Mouse (Mus musculus) left cerebral cortex, adult 2 months (tissue): Measurements from ENCODE around the gene Ildr2. TPM values are rescaled to one million over a fixed set of nuclear protein-coding genes. Genes with fewer than 3 reads are reported as not detected.

Experiments
- DNase-seq, 2 experiments: peaks; one replicate each; pipeline ENCODE4 v3.0.0; 2021 to 2022; ENCODE audit warnings: low spot score in 2 of 2, mixed read lengths in 1 of 2; ENCODE audit errors: extremely low spot score in 1 of 2
- H3K27ac ChIP-seq: fragments of 200-600 bp; 2 replicates; pipeline ENCODE4 v1.8.1; 2022
- H3K4me3 ChIP-seq: fragments of 200-600 bp; 2 replicates; pipeline ENCODE4 v1.8.1; 2022
- CTCF ChIP-seq: fragments of 200-600 bp; IDR thresholded peaks from 2 replicates; pipeline ENCODE4 v1.8.1; 2022; ENCODE audit warnings: antibody characterized with exemption, mild to moderate bottlenecking, moderate library complexity
- intact Hi-C: fragments of 180-260 bp; cut with DNase I; formaldehyde crosslinking; loops from one replicate; pipeline ENCODE4 v1.15.1; 2025
- total RNA-seq, 2 experiments: library from RNA; stranded (reverse); gene quantifications; 2 replicates each; pipeline ENCODE4 v1.2.3; 2021

The Ildr2 gene
- total RNA-seq, 2 experiments from 2014 or later = 111 to 119 TPM

DNA sequence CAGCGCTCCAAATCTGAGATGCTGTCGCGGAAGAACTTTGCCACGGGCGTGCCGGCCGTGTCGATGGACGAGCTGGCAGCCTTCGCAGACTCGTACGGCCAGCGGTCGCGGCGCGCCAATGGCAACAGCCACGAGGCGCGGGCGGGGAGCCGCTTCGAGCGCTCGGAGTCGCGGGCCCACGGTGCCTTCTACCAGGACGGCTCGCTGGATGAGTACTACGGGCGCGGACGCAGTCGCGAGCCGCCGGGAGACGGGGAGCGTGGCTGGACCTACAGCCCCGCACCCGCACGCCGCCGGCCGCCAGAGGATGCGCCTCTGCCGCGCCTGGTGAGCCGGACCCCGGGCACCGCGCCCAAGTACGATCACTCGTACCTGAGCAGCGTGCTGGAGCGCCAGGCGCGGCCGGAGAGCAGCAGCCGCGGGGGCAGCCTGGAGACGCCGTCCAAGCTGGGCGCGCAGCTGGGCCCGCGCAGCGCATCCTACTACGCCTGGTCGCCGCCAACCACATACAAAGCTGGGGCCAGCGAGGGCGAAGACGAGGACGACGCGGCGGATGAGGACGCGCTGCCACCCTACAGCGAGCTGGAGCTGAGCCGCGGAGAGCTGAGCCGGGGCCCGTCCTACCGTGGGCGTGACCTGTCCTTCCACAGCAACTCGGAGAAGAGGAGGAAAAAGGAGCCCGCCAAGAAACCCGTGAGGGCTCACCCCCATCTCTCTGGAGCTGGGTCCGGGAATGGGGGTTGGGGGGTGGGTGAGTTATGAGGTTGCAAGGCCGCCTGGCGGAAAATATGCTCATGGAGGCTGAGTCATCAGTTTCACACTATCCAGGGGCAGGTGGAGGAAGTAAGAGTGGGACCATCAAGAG lies 55.1 kb downstream of the Ildr2 start:
- H3K27ac ChIP-seq = peak overlapping the region; percentile 76
- peak overlapping the region; percentile 43 for H3K4me3 ChIP-seq
- TF ChIP-seq CTCF = no peak
- DNase-seq = peak; percentile 45 to 60
- intact Hi-C loops = loop anchor here (5.0 kb wide), 1 partner anchor 52 kb away; no protein-coding TSS in a partner anchor

DNA sequence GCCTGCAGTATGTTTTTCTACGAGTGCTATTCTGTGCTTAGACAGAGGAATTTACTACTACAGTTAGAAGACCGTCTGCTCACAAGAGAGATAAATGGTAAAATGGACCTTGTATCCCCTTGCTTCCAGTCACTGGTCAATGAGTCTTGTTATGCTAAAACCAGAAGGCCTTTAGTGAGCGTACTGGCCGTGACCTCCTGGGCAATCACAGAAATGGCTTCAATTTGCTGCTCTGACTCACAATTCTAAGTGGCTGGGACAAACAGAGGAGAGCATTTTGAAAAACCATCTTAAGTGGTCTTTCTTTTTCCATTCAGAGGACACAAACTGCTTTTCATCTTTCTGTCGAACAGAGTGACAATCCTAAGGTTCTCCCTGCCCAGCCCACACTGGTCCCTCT lies 57.2 kb downstream of the Ildr2 start:
- no peak overlapping the region for H3K4me3 ChIP-seq
- no peak overlapping the region for H3K27ac ChIP-seq
- intact Hi-C loops = no loop called here
- no peak for TF ChIP-seq CTCF
- no peak for DNase-seq

DNA sequence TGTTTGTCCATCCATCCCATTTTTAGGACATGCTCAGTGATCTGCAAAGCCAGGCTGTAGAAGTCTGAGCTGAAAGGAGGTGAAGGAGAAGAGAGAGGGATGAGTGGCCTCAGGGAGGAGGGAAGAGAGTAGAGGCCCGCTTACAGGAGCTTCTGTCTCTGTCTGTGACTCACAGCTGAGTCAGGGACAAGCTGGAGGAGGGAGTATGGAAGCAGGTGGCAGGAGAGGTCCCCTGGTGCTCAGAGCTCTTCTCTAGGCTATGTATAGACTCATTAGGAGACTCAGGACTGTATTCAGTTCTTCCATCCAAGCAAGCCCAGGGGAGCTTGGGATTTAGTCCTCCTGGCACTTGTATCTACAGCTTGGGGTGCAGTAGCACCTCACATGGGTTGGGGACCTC lies 59.7 kb downstream of the Ildr2 start:
- H3K4me3 ChIP-seq = no peak overlapping the region
- H3K27ac ChIP-seq = peak overlapping the region; percentile 79
- TF ChIP-seq CTCF = no peak
- DNase-seq = no peak
- intact Hi-C loops = loop anchor here (2.0 kb wide), 1 partner anchor 15 kb away; no protein-coding TSS in a partner anchor

DNA sequence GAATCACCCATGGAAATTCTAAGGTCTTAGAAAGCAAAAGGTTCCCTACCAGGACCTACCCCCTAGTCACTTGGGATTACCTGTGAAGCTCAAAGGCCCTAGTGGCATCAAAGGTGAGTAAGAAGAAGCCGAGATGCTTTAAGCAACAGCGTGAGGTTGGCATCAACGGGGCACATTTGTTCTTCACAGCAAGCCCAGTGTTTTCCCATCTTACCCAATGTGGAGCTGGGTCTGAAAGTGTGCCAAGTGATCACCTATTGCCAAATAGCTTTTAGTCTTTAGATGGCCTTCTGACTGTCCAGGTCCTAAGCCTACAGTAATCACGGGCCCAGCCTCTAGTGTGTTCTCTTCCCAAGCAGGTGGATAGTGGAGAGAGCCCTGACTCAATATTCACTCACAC lies 61.8 kb downstream of the Ildr2 start:
- intact Hi-C loops = loop anchor here (2.0 to 5.0 kb wide), 2 partner anchors 61 to 133 kb away; partner anchors contain the start of gene Ildr2
- no peak for TF ChIP-seq CTCF
- Histone ChIP-seq H3K27ac (peak overlapping the region; percentile 57; the same call in 1 of the 2 replicates), H3K4me3 (no peak overlapping the region)
- DNase-seq = no peak

DNA sequence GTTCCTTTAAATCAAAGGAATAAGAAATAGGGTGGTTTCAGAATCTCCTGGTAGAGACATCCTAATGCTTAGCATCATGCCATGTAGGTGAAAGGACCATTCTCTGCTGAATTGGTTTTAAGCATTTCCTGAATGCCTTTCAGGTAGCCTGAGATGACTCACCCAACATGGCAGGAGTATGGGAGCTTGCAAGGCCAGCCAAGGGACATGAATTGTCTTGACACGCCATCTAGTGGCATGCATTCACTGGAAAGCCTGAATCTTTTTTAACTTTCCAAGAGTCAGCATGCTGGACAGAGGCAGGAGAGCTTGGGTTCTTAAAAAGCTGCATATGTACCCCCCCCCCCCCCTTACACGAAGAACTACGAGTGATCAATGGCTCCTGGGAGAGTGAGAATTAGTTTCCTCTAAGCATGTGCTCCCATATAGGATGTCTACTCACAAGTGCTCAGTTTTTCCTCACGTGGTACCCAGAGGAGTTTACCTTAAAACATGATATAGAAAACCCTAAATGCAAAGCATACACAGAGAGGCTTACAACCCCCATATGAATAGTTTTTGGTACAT lies 65.3 kb downstream of the Ildr2 start:
- peak; percentile 72 for TF ChIP-seq CTCF
- no peak overlapping the region for H3K4me3 ChIP-seq
- no peak overlapping the region for H3K27ac ChIP-seq
- intact Hi-C loops = loop anchor here (1.0 to 5.0 kb wide), 3 partner anchors 104 to 159 kb away; no protein-coding TSS in a partner anchor
- peak in 1 of 2 experiments; percentile 63 for DNase-seq

DNA sequence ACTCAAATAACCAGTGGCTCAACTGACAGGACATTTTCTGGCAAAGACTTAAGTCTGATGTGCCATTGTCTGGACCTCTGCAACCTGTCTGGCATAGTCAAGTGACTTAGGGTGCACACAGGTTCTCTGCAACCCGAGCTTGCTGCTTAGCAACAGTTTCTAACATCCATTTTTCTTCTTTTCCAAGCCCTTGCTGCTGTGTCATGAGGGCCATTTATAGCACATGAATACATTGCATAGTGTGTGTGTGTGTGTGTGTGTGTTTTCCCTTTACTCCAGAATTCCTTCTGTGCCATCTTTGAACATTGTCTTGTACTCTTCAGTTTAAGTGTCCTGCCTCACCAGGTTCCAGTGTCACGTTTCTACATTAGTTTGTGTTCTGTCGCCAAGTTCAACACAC lies 72.5 kb downstream of the Ildr2 start:
- intact Hi-C loops = no loop called here
- Histone ChIP-seq H3K4me3 (no peak overlapping the region), H3K27ac (no peak overlapping the region)
- no peak for TF ChIP-seq CTCF
- DNase-seq = no peak

DNA sequence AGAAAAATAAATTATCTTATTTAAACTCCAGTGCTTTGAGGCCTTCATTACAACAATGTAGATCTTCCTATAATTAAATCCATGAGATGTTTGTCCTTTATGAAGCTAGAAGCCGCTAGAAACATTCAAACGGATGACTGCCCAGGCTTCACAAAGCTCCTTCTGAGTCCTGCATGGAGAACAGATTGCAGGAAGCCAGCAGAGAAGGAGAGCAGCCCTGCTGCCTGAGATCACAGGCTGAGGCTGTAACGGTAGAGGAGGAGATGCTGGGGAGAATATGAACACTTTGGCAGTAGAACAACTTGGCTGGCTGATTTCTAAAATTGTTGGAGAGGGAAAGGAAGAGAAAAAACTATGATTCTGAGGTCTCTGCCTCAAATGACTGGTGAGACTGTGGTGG lies 76.8 kb downstream of the Ildr2 start:
- intact Hi-C loops = no loop called here
- no peak for DNase-seq
- Histone ChIP-seq H3K27ac (peak overlapping the region; percentile 72), H3K4me3 (no peak overlapping the region)
- no peak for TF ChIP-seq CTCF

DNA sequence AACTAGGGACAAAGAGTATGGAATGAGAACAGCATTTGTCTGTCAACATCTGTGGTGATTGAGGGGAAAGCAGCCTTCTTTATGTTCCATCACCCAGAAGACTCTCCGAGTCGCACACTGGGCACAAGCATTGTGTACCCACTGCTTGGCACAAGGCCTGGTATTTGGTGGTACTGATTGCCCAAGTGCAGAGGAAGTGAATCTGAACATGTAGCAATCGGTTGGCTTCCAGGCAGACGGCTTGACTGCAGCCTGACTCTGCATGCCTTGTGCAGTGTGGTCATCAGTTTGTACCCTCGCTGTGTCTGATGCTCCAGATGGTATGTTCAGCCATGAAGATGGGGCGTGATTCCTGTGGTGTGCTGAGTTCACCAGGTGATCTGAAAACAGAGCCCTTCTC lies 85.2 kb downstream of the Ildr2 start:
- H3K27ac ChIP-seq = no peak overlapping the region
- H3K4me3 ChIP-seq = no peak overlapping the region
- DNase-seq = no peak
- intact Hi-C loops = no loop called here
- no peak for TF ChIP-seq CTCF

DNA sequence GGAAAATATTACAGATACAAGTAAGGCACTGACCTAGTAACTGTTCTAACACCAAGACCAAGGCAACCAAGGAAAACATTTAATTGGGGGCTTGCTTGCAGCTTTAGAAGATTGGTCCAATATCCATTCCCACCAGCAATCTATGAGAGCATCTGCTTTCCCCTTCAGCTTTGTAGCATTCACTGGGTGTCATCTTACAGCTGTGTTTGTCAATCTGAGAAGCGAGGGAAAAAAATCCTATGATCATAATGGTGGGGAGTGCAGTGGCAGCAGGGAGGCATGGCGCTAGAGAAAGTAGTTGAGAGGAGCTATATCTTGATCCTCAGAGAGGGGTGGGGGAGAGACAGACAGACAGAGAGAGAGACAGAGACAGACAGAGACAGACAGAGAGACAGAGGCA lies 88.1 kb downstream of the Ildr2 start:
- DNase-seq = no peak
- no peak overlapping the region for H3K27ac ChIP-seq
- no peak overlapping the region for H3K4me3 ChIP-seq
- intact Hi-C loops = no loop called here
- TF ChIP-seq CTCF = no peak

DNA sequence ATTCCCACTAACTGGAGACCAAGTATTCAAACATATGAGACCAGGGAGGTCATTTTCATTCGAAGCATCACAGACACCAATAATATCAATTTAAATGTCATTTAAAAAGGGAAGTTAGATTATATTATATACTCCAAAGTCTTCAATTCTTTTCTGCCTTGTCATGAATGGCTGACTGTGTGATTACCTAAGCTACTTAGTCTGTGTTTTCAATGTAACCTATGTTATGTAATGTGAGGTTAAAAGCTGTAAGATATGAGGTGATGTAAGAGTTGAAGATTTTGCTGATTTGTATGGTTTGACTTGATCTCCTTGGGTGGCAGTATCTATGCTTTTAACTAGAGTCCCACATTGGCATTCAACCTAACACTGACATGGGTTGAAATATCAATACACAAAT lies 88.6 kb downstream of the Ildr2 start:
- intact Hi-C loops = no loop called here
- TF ChIP-seq CTCF = no peak
- H3K4me3 ChIP-seq = no peak overlapping the region

DNA sequence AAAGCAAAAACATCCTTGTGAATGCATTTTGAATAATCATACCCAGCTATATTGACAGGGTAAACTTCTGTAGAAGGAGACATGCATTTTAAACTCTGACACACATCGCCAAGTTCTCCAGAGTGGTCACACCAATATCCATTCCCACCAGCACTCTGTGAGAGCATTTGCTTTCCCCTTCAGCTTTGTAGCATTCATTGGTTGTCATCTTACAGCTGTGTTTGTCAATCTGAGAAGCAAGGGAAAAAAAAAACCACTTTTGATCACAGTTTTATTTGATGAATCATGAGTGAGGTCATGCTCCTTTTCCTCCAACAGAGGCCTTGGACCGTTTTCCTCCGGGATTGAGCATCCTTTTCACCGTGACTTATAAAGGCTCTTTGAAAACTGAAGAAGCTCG lies 89.6 kb downstream of the Ildr2 start:
- Histone ChIP-seq H3K27ac (no peak overlapping the region), H3K4me3 (no peak overlapping the region)
- intact Hi-C loops = no loop called here
- TF ChIP-seq CTCF = no peak
- no peak for DNase-seq

More for the DNA sequence above, 88.6 kb downstream of the Ildr2 start:
- DNase-seq = no peak
- no peak overlapping the region for H3K27ac ChIP-seq

DNA sequence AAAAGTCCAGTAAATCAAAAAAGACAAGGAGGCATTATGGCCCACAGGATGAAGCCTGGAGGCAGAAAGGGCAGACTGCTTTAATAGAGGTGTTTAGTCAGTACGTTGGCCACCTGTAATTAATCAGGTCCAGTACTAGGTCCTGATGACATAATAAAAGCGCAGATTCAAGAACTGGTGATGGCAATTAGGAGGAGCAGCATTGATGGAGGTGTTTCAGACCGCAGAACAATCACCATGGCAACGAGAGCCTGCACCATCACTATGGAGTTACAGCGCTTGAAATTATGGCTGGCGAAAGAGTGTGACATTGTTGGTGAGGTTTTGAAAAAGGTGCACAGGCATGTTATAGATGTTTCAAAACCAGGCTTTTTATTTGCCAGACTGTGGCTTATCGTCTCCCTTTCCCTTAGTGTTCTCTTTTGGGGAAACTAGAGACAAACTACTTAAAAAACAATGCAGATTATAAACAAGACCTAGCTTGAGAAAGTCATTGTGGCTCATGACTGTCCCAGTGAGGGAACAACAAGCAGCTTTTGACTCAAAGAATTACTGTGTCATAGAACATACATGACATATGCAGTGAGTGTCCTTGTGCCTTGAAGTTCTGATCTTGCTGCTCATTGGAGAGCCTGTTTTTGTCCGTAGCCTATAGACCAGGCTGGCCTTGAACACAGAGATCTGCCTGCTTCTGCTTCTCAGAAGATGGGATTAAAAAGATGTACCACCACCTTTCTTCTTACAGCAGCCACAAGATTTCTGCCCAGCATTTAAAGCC lies 90.5 kb downstream of the Ildr2 start:
- intact Hi-C loops = loop anchor here (5.0 kb wide), 1 partner anchor 182 kb away; no protein-coding TSS in a partner anchor
- no peak for DNase-seq
- TF ChIP-seq CTCF = no peak
- Histone ChIP-seq H3K27ac (no peak overlapping the region), H3K4me3 (no peak overlapping the region)
